Mouse (Mus musculus): ENCODE data around the gene Atp5d. TPM values are rescaled to one million over a fixed set of nuclear protein-coding genes. Genes with fewer than 3 reads are reported as not detected.

Atp5d gene
- polyA plus RNA-seq (2012; fragmentation: generic; extraction: Trizol), result 1,163 TPM

GRCm38 (mm10) chr10:80138553-80139438, at the start of gene Atp5d:
Atp5d (plus strand) TSS chr10:80138632.
- peak; percentile 93 for TF ChIP-seq POLR2A (IDR thresholded peaks at IDR 0.05; ENCODE audit: insufficient read length, low read depth)
- peak in 1 of 3 experiments; percentile 17 for TF ChIP-seq MYOD1 (IDR thresholded peaks at IDR 0.05; ENCODE audit: control insufficient read depth in 1 of 3, insufficient read length in 2 of 3, low read depth in 2 of 3)
- TF ChIP-seq POLR2AphosphoS2 (IDR thresholded peaks at IDR 0.05; ENCODE audit: insufficient read length, low read depth), result peak; percentile 79
- peak; percentile 43 for TF ChIP-seq SRF (IDR thresholded peaks at IDR 0.05; ENCODE audit: control insufficient read depth, insufficient read length, low read depth)
- peak; percentile 44 for TF ChIP-seq USF1 (IDR thresholded peaks at IDR 0.05; ENCODE audit: low read depth)
- no peak for TF ChIP-seq TCF12 (IDR thresholded peaks at IDR 0.05; ENCODE audit: insufficient read depth, poor library complexity, severe bottlenecking)
- TF ChIP-seq MAX (IDR thresholded peaks at IDR 0.05; ENCODE audit: low read depth), result no peak
- peaks cover 15% of the 10 kb centered on the region for H3K79me2 ChIP-seq (ENCODE audit: control insufficient read depth, insufficient read depth)
- H3ac ChIP-seq (ENCODE audit: control insufficient read depth, insufficient read length), result peak within 1 kb of the TSS; percentile 33
- H3K27me3 ChIP-seq (ENCODE audit: control insufficient read depth, insufficient read depth, insufficient read length), result no peaks in the 10 kb centered on the region
- no peaks in the 10 kb centered on the region for H3K36me3 ChIP-seq (ENCODE audit: control insufficient read depth, insufficient read depth)
- peak within 1 kb of the TSS; percentile 31 for H3K4me3 ChIP-seq
- peak within 1 kb of the TSS; percentile 98 for H3K4me2 ChIP-seq (ENCODE audit: low read depth)

- H3K4me3 ChIP-seq, result no peak overlapping the region
- no peak overlapping the region for H3ac ChIP-seq (ENCODE audit: control insufficient read depth, insufficient read length)
- peaks cover 5% of the 10 kb centered on the region for H3K36me3 ChIP-seq (ENCODE audit: control insufficient read depth, insufficient read depth)
- no peak overlapping the region for H3K4me2 ChIP-seq (ENCODE audit: low read depth)
- no peaks in the 10 kb centered on the region for H3K27me3 ChIP-seq (ENCODE audit: control insufficient read depth, insufficient read depth, insufficient read length)
- H3K79me2 ChIP-seq (ENCODE audit: control insufficient read depth, insufficient read depth), result peaks cover 58% of the 10 kb centered on the region
- TF ChIP-seq MAX (IDR thresholded peaks at IDR 0.05; ENCODE audit: low read depth) (no peak), TCF12 (IDR thresholded peaks at IDR 0.05; ENCODE audit: insufficient read depth, poor library complexity, severe bottlenecking) (no peak), POLR2AphosphoS2 (IDR thresholded peaks at IDR 0.05; ENCODE audit: insufficient read length, low read depth) (no peak), REST (IDR thresholded peaks at IDR 0.05; ENCODE audit: insufficient read depth, insufficient read length) (no peak), MYOD1 (IDR thresholded peaks at IDR 0.05; ENCODE audit: control insufficient read depth in 1 of 3, insufficient read length in 2 of 3, low read depth in 2 of 3) (no peak), TCF3 (IDR thresholded peaks at IDR 0.05; ENCODE audit: insufficient read length, low read depth) (no peak), USF1 (IDR thresholded peaks at IDR 0.05; ENCODE audit: low read depth) (no peak), POLR2A (IDR thresholded peaks at IDR 0.05; ENCODE audit: insufficient read length, low read depth) (no peak), MYOG (IDR thresholded peaks at IDR 0.05; ENCODE audit: control insufficient read depth in 1 of 3, insufficient read depth in 1 of 3, insufficient read length in 2 of 3, low read depth in 2 of 3) (no peak), E2F4 (IDR thresholded peaks at IDR 0.05; ENCODE audit: insufficient read depth) (no peak), CEBPB (IDR thresholded peaks at IDR 0.05; ENCODE audit: insufficient read depth, poor library complexity, severe bottlenecking) (no peak)
Measured at GRCm38 (mm10) chr10:80089146-80089545, 49.3 kb upstream of the Atp5d start.

- H3K36me3 ChIP-seq (ENCODE audit: control insufficient read depth, insufficient read depth), result peaks cover 5% of the 10 kb centered on the region
- no peak overlapping the region for H3ac ChIP-seq (ENCODE audit: control insufficient read depth, insufficient read length)
- peaks cover 78% of the 10 kb centered on the region for H3K79me2 ChIP-seq (ENCODE audit: control insufficient read depth, insufficient read depth)
- TF ChIP-seq MYOD1 (IDR thresholded peaks at IDR 0.05; ENCODE audit: control insufficient read depth in 1 of 3, insufficient read length in 2 of 3, low read depth in 2 of 3) (peak in 2 of 3 experiments; percentile 24 to 45), REST (IDR thresholded peaks at IDR 0.05; ENCODE audit: insufficient read depth, insufficient read length) (no peak), CEBPB (IDR thresholded peaks at IDR 0.05; ENCODE audit: insufficient read depth, poor library complexity, severe bottlenecking) (no peak), MYOG (IDR thresholded peaks at IDR 0.05; ENCODE audit: control insufficient read depth in 1 of 3, insufficient read depth in 1 of 3, insufficient read length in 2 of 3, low read depth in 2 of 3) (peak in 2 of 3 experiments; percentile 29 to 81)
- no peak overlapping the region for H3K4me2 ChIP-seq (ENCODE audit: low read depth)
- no peak overlapping the region for H3K4me3 ChIP-seq
- H3K27me3 ChIP-seq (ENCODE audit: control insufficient read depth, insufficient read depth, insufficient read length), result no peaks in the 10 kb centered on the region
Measured at GRCm38 (mm10) chr10:80091527-80091926, 46.9 kb upstream of the Atp5d start.

GRCm38 (mm10) chr10:80092690-80093089, 45.7 kb upstream of the Atp5d start:
- peaks cover 5% of the 10 kb centered on the region for H3K36me3 ChIP-seq (ENCODE audit: control insufficient read depth, insufficient read depth)
- H3K4me3 ChIP-seq, result no peak overlapping the region
- peaks cover 84% of the 10 kb centered on the region for H3K79me2 ChIP-seq (ENCODE audit: control insufficient read depth, insufficient read depth)
- TF ChIP-seq MYOG (IDR thresholded peaks at IDR 0.05; ENCODE audit: control insufficient read depth in 1 of 3, insufficient read depth in 1 of 3, insufficient read length in 2 of 3, low read depth in 2 of 3) (peak in 1 of 3 experiments; percentile 46), E2F4 (IDR thresholded peaks at IDR 0.05; ENCODE audit: insufficient read depth) (no peak), TCF12 (IDR thresholded peaks at IDR 0.05; ENCODE audit: insufficient read depth, poor library complexity, severe bottlenecking) (no peak), POLR2AphosphoS2 (IDR thresholded peaks at IDR 0.05; ENCODE audit: insufficient read length, low read depth) (no peak), MYOD1 (IDR thresholded peaks at IDR 0.05; ENCODE audit: control insufficient read depth in 1 of 3, insufficient read length in 2 of 3, low read depth in 2 of 3) (peak in 1 of 3 experiments; percentile 4), USF1 (IDR thresholded peaks at IDR 0.05; ENCODE audit: low read depth) (no peak), TCF3 (IDR thresholded peaks at IDR 0.05; ENCODE audit: insufficient read length, low read depth) (no peak), POLR2A (IDR thresholded peaks at IDR 0.05; ENCODE audit: insufficient read length, low read depth) (no peak), SRF (IDR thresholded peaks at IDR 0.05; ENCODE audit: control insufficient read depth, insufficient read length, low read depth) (no peak)
- H3ac ChIP-seq (ENCODE audit: control insufficient read depth, insufficient read length), result no peak overlapping the region
- no peaks in the 10 kb centered on the region for H3K27me3 ChIP-seq (ENCODE audit: control insufficient read depth, insufficient read depth, insufficient read length)
- H3K4me2 ChIP-seq (ENCODE audit: low read depth), result no peak overlapping the region

- Histone ChIP-seq H3K4me3 (no peak overlapping the region), H3K27me3 (ENCODE audit: control insufficient read depth, insufficient read depth, insufficient read length) (no peaks in the 10 kb centered on the region), H3K36me3 (ENCODE audit: control insufficient read depth, insufficient read depth) (peaks cover 5% of the 10 kb centered on the region), H3K79me2 (ENCODE audit: control insufficient read depth, insufficient read depth) (peaks cover 87% of the 10 kb centered on the region), H3K4me2 (ENCODE audit: low read depth) (no peak overlapping the region), H3ac (ENCODE audit: control insufficient read depth, insufficient read length) (no peak overlapping the region)
- TF ChIP-seq TCF12 (IDR thresholded peaks at IDR 0.05; ENCODE audit: insufficient read depth, poor library complexity, severe bottlenecking), result no peak
- no peak for TF ChIP-seq TCF3 (IDR thresholded peaks at IDR 0.05; ENCODE audit: insufficient read length, low read depth)
- TF ChIP-seq REST (IDR thresholded peaks at IDR 0.05; ENCODE audit: insufficient read depth, insufficient read length), result no peak
- no peak for TF ChIP-seq MYOG (IDR thresholded peaks at IDR 0.05; ENCODE audit: control insufficient read depth in 1 of 3, insufficient read depth in 1 of 3, insufficient read length in 2 of 3, low read depth in 2 of 3)
- no peak for TF ChIP-seq CEBPB (IDR thresholded peaks at IDR 0.05; ENCODE audit: insufficient read depth, poor library complexity, severe bottlenecking)
- TF ChIP-seq USF1 (IDR thresholded peaks at IDR 0.05; ENCODE audit: low read depth), result no peak
- no peak for TF ChIP-seq SRF (IDR thresholded peaks at IDR 0.05; ENCODE audit: control insufficient read depth, insufficient read length, low read depth)
- TF ChIP-seq MYOD1 (IDR thresholded peaks at IDR 0.05; ENCODE audit: control insufficient read depth in 1 of 3, insufficient read length in 2 of 3, low read depth in 2 of 3), result no peak
- TF ChIP-seq E2F4 (IDR thresholded peaks at IDR 0.05; ENCODE audit: insufficient read depth), result no peak
- no peak for TF ChIP-seq POLR2A (IDR thresholded peaks at IDR 0.05; ENCODE audit: insufficient read length, low read depth)
- TF ChIP-seq MAX (IDR thresholded peaks at IDR 0.05; ENCODE audit: low read depth), result no peak
- TF ChIP-seq POLR2AphosphoS2 (IDR thresholded peaks at IDR 0.05; ENCODE audit: insufficient read length, low read depth), result no peak
Measured at GRCm38 (mm10) chr10:80094085-80094484, 44.3 kb upstream of the Atp5d start.

Data from myocyte (in vitro differentiated cells).